Mouse (Mus musculus): ENCODE measurements around the gene Ccdc85c.

The Ccdc85c gene

DNA sequence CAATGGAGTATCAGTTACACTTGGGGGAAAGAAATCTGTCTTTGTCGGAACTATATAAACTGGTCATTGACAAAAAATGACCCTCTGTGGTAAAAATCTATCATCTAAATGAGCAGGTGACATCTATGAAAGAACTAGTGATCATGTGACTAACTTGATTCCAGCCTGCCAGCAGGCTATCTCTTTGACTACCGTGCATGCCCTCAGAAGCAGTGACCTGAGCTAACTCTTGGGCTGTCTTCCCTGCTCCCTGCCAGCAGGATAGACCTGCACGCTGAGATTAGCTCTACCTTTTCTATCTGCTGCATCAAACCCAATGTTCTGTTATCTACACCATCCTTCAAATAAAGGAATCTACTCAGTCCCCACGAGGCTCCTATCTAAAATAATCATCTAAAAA, 102.6 kb downstream of the Ccdc85c start:
- DNase-seq = no peak

- no peak for DNase-seq
These were observed 103.9 kb downstream of the Ccdc85c start for GRCm38 (mm10) chr12:108171336-108171735.

DNA sequence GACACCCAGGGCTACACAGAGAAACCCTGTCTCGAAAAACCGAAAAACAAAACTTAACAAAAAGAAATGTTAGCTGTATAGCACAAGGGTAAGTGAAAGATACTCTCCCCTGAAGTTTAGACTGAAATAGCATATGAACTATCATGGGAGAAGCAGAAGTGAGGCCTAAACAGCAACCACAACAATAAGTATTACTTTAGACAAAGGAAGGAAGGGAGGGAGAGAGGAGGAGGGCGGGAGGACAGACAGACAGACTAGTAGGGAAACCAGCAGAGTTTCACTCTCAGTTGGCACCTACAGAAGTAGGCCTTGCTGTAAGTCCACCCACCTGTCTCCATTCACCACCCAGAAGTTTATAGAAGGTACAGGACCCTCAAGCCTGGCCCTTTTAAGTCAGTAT, 104.8 kb downstream of the Ccdc85c start:
- DNase-seq = no peak

- DNase-seq = no peak
These were observed 106.3 kb downstream of the Ccdc85c start for GRCm38 (mm10) chr12:108168909-108169308.

- DNase-seq = no peak
These were observed 111.5 kb downstream of the Ccdc85c start for GRCm38 (mm10) chr12:108163706-108164105.

- no peak for DNase-seq
These were observed 113.2 kb downstream of the Ccdc85c start for GRCm38 (mm10) chr12:108162036-108162435.

- DNase-seq = no peak
These were observed 115.4 kb downstream of the Ccdc85c start for GRCm38 (mm10) chr12:108159863-108160262.
